Mouse (Mus musculus) testis, adult 2 months (tissue): ENCODE measurements around the gene E2f3.

Source experiments
- CTCF ChIP-seq: fragments of 200-500 bp; IDR thresholded peaks from 2 replicates; pipeline ENCODE4 v1.5.1; 2012; ENCODE audit warnings: low read depth, mild to moderate bottlenecking, inconsistent platforms, low read length, moderate library complexity; ENCODE audit not compliant: control insufficient read depth, insufficient read depth, insufficient replicate concordance
- POLR2A ChIP-seq: fragments of 200-500 bp; IDR thresholded peaks from 2 replicates; pipeline ENCODE4 v1.6.1; 2012; ENCODE audit warnings: low read depth, mild to moderate bottlenecking, inconsistent platforms, low read length, moderate library complexity; ENCODE audit not compliant: control insufficient read depth

DNA sequence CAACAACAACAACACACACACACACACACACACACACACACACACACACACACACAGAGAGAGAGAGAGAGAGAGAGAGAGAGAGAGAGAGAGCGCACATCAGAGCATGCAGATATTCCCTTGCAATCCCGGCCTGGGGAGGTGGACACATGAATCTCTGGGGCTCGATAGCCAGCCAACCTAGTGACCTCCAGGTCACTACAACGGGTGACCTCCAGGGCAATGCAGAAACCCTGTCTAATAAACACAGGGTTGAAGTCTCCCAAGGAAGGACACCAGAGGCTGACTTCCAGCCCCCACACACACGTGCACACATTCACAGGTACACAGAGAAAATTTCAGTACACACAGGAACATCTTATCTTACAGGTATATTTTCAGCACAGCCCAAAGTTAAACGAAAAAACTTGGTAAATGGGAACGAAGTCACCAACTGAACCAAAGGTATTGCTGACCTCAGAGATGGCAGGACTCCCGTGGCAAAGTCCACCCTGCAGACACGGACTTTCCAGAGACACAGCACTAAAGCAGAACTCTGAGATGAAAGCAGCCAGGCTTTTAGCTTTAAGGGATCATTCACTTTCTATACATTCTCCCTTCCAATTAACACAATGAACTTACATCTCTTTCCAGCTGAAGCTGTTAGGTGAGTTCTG lies 40.8 kb downstream of the E2f3 start:
- TF ChIP-seq POLR2A (no peak), CTCF (no peak)
